ENCODE assay signal across 8 mouse cellular contexts in the genomic region with DNA sequence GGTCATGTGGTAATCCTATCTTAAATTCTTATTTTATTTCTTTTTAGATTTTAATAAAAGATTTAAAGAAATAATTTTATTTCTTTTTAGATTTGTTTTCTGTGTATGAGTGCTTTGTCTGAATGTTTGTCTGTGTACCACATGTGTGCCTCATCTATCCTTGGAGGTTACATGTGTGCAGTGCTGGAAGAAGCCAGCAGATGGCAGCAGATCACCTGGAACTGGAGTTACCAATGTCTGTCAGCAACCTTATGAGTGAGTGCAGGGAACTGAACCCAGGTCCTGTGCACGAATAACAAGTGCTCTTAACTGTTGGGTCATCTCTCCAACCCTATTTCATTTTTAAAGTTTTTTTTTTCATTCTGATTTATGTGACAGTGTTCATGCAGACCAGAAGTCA. TPM values are rescaled to one million over a fixed set of nuclear protein-coding genes. Genes with fewer than 3 reads are reported as not detected.
DNase-seq lines count a peak whose midpoint lies in the region; ATAC-seq lines count a peak whose summit lies in the region.

No protein-coding gene starts in this region.

- no peak overlapping the region for H3K4me2 ChIP-seq in forebrain, embryonic 16.5 days (ENCODE audit: low read length)
- H3K4me2 ChIP-seq in neural tube, embryonic 15.5 days: no peak overlapping the region

- H3K9me3 ChIP-seq in forebrain, embryonic 10.5 days: peaks cover 4% of the 10 kb centered on the region; the same call in 1 of the 2 replicates
- peaks cover 6% of the 10 kb centered on the region; the same call in 1 of the 2 replicates for H3K9me3 ChIP-seq in forebrain, embryonic 16.5 days (ENCODE audit: control insufficient read depth, low read length)
- 0 out of 2 replicates have a peak, but pooled peaks cover 3% of the 10 kb centered on the region for H3K9me3 ChIP-seq in neural tube, embryonic 15.5 days (replicated peaks)

- no peak overlapping the region for H3K27ac ChIP-seq in forebrain, embryonic 10.5 days
- no peak overlapping the region for H3K27ac ChIP-seq in forebrain, embryonic 16.5 days (ENCODE audit: low read length)
- H3K27ac ChIP-seq in neural tube, embryonic 15.5 days (replicated peaks): no peak overlapping the region

- peak; percentile 60 for DNase-seq in forebrain, embryonic 10.5 days (ENCODE audit: extremely low spot score, low spot score)
- peak; percentile 63 for DNase-seq in neural tube, embryonic 10.5 days (ENCODE audit: extremely low spot score, low spot score)
- peak; percentile 69 to 70 for DNase-seq in cerebellum, postnatal 10 days
- DNase-seq in kidney, postnatal 25 days: peak; percentile 63 to 79
- peak; percentile 45 for DNase-seq in lung, postnatal 25 days (ENCODE audit: low spot score)
- peak; percentile 65 for DNase-seq in testis, postnatal 10 days (ENCODE audit: low spot score)

- peaks cover 6% of the 10 kb centered on the region; the same call in 1 of the 2 replicates for H3K4me1 ChIP-seq in forebrain, embryonic 10.5 days
- no peaks in the 10 kb centered on the region for H3K4me1 ChIP-seq in forebrain, embryonic 16.5 days (replicated peaks; ENCODE audit: control insufficient read depth, insufficient read depth, low read length)
- no peaks in the 10 kb centered on the region for H3K4me1 ChIP-seq in neural tube, embryonic 15.5 days

- ATAC-seq in forebrain, embryonic 16.5 days: no peak
- no peak for ATAC-seq in neural tube, embryonic 15.5 days (ENCODE audit: low FRiP score)

- 92% methylated on average over 1 of the region's 1 CpGs for WGBS in forebrain, embryonic 10.5 days
- WGBS in forebrain, embryonic 16.5 days: 88% methylated on average over 1 of the region's 1 CpGs
- 93% methylated on average over 1 of the region's 1 CpGs for WGBS in neural tube, embryonic 15.5 days

- H3K36me3 ChIP-seq in forebrain, embryonic 10.5 days (replicated peaks): no peaks in the 10 kb centered on the region
- no peaks in the 10 kb centered on the region for H3K36me3 ChIP-seq in forebrain, embryonic 16.5 days (ENCODE audit: control insufficient read depth, insufficient read depth)
- H3K36me3 ChIP-seq in neural tube, embryonic 15.5 days: no peaks in the 10 kb centered on the region

- H3K4me3 ChIP-seq in forebrain, embryonic 10.5 days: no peak overlapping the region
- H3K4me3 ChIP-seq in forebrain, embryonic 16.5 days (replicated peaks; ENCODE audit: low read length): no peak overlapping the region
- H3K4me3 ChIP-seq in neural tube, embryonic 15.5 days (replicated peaks): no peak overlapping the region

- no peaks in the 10 kb centered on the region for H3K27me3 ChIP-seq in forebrain, embryonic 10.5 days (ENCODE audit: poor library complexity, severe bottlenecking)
- H3K27me3 ChIP-seq in forebrain, embryonic 16.5 days (replicated peaks; ENCODE audit: control insufficient read depth, insufficient read depth, low read length): no peaks in the 10 kb centered on the region
- H3K27me3 ChIP-seq in neural tube, embryonic 15.5 days (replicated peaks): no peaks in the 10 kb centered on the region

- no peak overlapping the region for H3K9ac ChIP-seq in forebrain, embryonic 16.5 days (replicated peaks; ENCODE audit: low read depth, low read length)
- no peak overlapping the region for H3K9ac ChIP-seq in neural tube, embryonic 15.5 days (replicated peaks)

RNA-seq across cellular contexts. Expression of a gene that starts 35.1 kb away (rescaled TPM):
- 0.97 and 1.5 TPM in 2 replicates for polyA plus RNA-seq in forebrain, embryonic 10.5 days (2016; fragmentation: Nextera tagmentation; extraction: Ambion mirVana)
- 0.91 TPM in 1 of 2 replicates, not detected in the other for polyA plus RNA-seq in forebrain, embryonic 16.5 days (2015; fragmentation: Nextera tagmentation; extraction: Ambion mirVana)
- 1.6 and 1.8 TPM in 2 replicates for polyA plus RNA-seq in neural tube, embryonic 15.5 days (2015; fragmentation: Nextera tagmentation; extraction: Ambion mirVana)

RNA-seq across cellular contexts. Expression of a gene that starts 47.2 kb away (rescaled TPM):
- polyA plus RNA-seq in forebrain, embryonic 10.5 days (2016; fragmentation: Nextera tagmentation; extraction: Ambion mirVana): 59.5 and 65.2 TPM in 2 replicates
- 16.7 and 17.9 TPM in 2 replicates for polyA plus RNA-seq in forebrain, embryonic 16.5 days (2015; fragmentation: Nextera tagmentation; extraction: Ambion mirVana)
- 9.8 and 12.2 TPM in 2 replicates for polyA plus RNA-seq in neural tube, embryonic 15.5 days (2015; fragmentation: Nextera tagmentation; extraction: Ambion mirVana)

RNA-seq across cellular contexts. Expression of a gene that starts 50.7 kb away (rescaled TPM):
- 119 and 121 TPM in 2 replicates for polyA plus RNA-seq in forebrain, embryonic 10.5 days (2016; fragmentation: Nextera tagmentation; extraction: Ambion mirVana)
- polyA plus RNA-seq in forebrain, embryonic 16.5 days (2015; fragmentation: Nextera tagmentation; extraction: Ambion mirVana): 158 and 160 TPM in 2 replicates
- polyA plus RNA-seq in neural tube, embryonic 15.5 days (2015; fragmentation: Nextera tagmentation; extraction: Ambion mirVana): 116 and 125 TPM in 2 replicates
